Mouse (Mus musculus) CD8-positive naive resting alpha-beta T cell, adult 57 days (primary cell): Measurements from ENCODE around the gene Rbbp6. TPM values are rescaled to one million over a fixed set of nuclear protein-coding genes. Genes with fewer than 3 reads are reported as not detected.

ENCODE experiments used
- total RNA-seq: library from RNA; stranded (reverse); gene quantifications from one replicate; pipeline ENCODE4 v1.2.4, GENCODE M21; 2023

The Rbbp6 gene
- total RNA-seq = 117 TPM

GRCm38 (mm10) chr7:122965386-122965785 lies at the start of gene Rbbp6:
Rbbp6 (plus strand) TSS chr7:122965686.

Other genes with a start within 250 kb of the Rbbp6 start
- 105 TPM for gene Tnrc6a, start 158.2 kb downstream of the Rbbp6 start, total RNA-seq
- gene Slc5a11, start 249.1 kb downstream of the Rbbp6 start, total RNA-seq = not detected